Comparison of ENCODE assay signal across 14 mouse cellular contexts in genomic region chrX:56659286-56659685, GRCm38 (mm10). TPM values are rescaled to one million over a fixed set of nuclear protein-coding genes. Genes with fewer than 3 reads are reported as not detected.
DNase-seq lines count a peak whose midpoint lies in the region; ATAC-seq and TF ChIP-seq lines count a peak whose summit lies in the region.
"Had no signal": no experiment of that assay in that cellular context is flagged by ENCODE, and none has a peak within 500 bp of the region (broad histone marks: within the 10 kb centered on the region; RNA-seq: fewer than 3 reads in every experiment).

No protein-coding gene starts in this region.

- TF ChIP-seq POLR2A in heart, adult 2 months (IDR thresholded peaks at IDR 0.05; ENCODE audit: insufficient read depth, low read depth, low read length) = no peak

- no peak overlapping the region for H3K4me2 ChIP-seq in heart, embryonic 16.5 days (ENCODE audit: low read depth, low read length)
- H3K4me2 ChIP-seq in midbrain, embryonic 11.5 days = no peak overlapping the region
- H3K4me2 ChIP-seq in midbrain, postnatal 0 days (ENCODE audit: low read depth, low read length, poor library complexity, severe bottlenecking) = no peak overlapping the region
- H3K4me2 ChIP-seq: forebrain, embryonic 13.5 days; heart, embryonic 13.5 days had no signal

- no peak overlapping the region for H3K4me3 ChIP-seq in heart, embryonic 16.5 days (ENCODE audit: low read length)
- H3K4me3 ChIP-seq in heart, adult 2 months = no peak overlapping the region
- H3K4me3 ChIP-seq in midbrain, embryonic 11.5 days (ENCODE audit: low read depth, low read length) = no peak overlapping the region
- no peak overlapping the region for H3K4me3 ChIP-seq in midbrain, postnatal 0 days (ENCODE audit: low read depth, low read length)
- H3K4me3 ChIP-seq: forebrain, embryonic 13.5 days; heart, embryonic 13.5 days had no signal

- H3K79me2 ChIP-seq in heart, adult 2 months (replicated peaks; ENCODE audit: control insufficient read depth, insufficient read depth, low read length) = no peaks in the 10 kb centered on the region

- H3K9ac ChIP-seq in heart, embryonic 16.5 days (ENCODE audit: low read length) = no peak overlapping the region
- no peak overlapping the region for H3K9ac ChIP-seq in heart, adult 2 months (ENCODE audit: low read depth, low read length)
- no peak overlapping the region for H3K9ac ChIP-seq in midbrain, embryonic 11.5 days (ENCODE audit: low read length)
- no peak overlapping the region for H3K9ac ChIP-seq in midbrain, postnatal 0 days (replicated peaks; ENCODE audit: low read length, poor library complexity, severe bottlenecking)
- H3K9ac ChIP-seq: forebrain, embryonic 13.5 days; heart, embryonic 13.5 days had no signal

- DNase-seq in heart, adult 2 months = no peak
- DNase-seq in midbrain, embryonic 11.5 days (ENCODE audit: low spot score, missing footprints) = no peak
- DNase-seq in midbrain, postnatal 0 days (ENCODE audit: low spot score) = no peak
- DNase-seq in cerebellum, adult 9-10 months = peak; percentile 60
- peak; percentile 76 for DNase-seq in retina, postnatal 1 day
- no peak for DNase-seq in gastrocnemius, postnatal 4 days (ENCODE audit: low spot score in 2 of 2)
- DNase-seq: adrenal gland, postnatal 36 days; kidney, postnatal 25 days; lung, adult 18-20 months; right cerebral cortex, postnatal 25 days had no signal

- intact Hi-C loops in heart, adult 2 months (cut with DNase I) = no loop called here

- ATAC-seq in heart, embryonic 16.5 days (replicated peaks; ENCODE audit: extremely low read depth, insufficient read depth, low FRiP score) = 0 out of 2 replicates have a peak, but pooled peaks have one; percentile 10
- 0 out of 2 replicates have a peak, but pooled peaks have one; percentile 52 for ATAC-seq in midbrain, embryonic 11.5 days (ENCODE audit: low FRiP score)
- ATAC-seq in midbrain, postnatal 0 days (ENCODE audit: low FRiP score) = no peak
- ATAC-seq: forebrain, embryonic 13.5 days; intestine, postnatal 0 days had no signal

- no peaks in the 10 kb centered on the region for H3K36me3 ChIP-seq in heart, embryonic 16.5 days (ENCODE audit: control insufficient read depth, insufficient read depth)
- H3K36me3 ChIP-seq in heart, adult 2 months (ENCODE audit: control insufficient read depth, insufficient read depth, low read length) = no peaks in the 10 kb centered on the region
- H3K36me3 ChIP-seq in midbrain, embryonic 11.5 days (ENCODE audit: control insufficient read depth, insufficient read depth, low read length) = no peaks in the 10 kb centered on the region
- no peaks in the 10 kb centered on the region for H3K36me3 ChIP-seq in midbrain, postnatal 0 days (ENCODE audit: insufficient read depth, low read length)
- H3K36me3 ChIP-seq: heart, embryonic 13.5 days had no signal

- 66% methylated on average over 2 of the region's 2 CpGs for WGBS in heart, embryonic 16.5 days
- WGBS in heart, adult 2 months = 53% methylated on average over 2 of the region's 2 CpGs
- WGBS in midbrain, embryonic 11.5 days = 23% methylated on average over 2 of the region's 2 CpGs
- WGBS in midbrain, postnatal 0 days = 35% methylated on average over 2 of the region's 2 CpGs

- no peaks in the 10 kb centered on the region for H3K27me3 ChIP-seq in heart, embryonic 16.5 days (ENCODE audit: control insufficient read depth, insufficient read depth, low read length)
- no peaks in the 10 kb centered on the region for H3K27me3 ChIP-seq in heart, adult 2 months (ENCODE audit: control insufficient read depth, insufficient read depth, low read length)
- H3K27me3 ChIP-seq in midbrain, embryonic 11.5 days (ENCODE audit: control insufficient read depth, insufficient read depth, low read length) = no peaks in the 10 kb centered on the region
- H3K27me3 ChIP-seq in midbrain, postnatal 0 days (ENCODE audit: insufficient read depth, low read length) = no peaks in the 10 kb centered on the region
- H3K27me3 ChIP-seq: forebrain, embryonic 13.5 days; heart, embryonic 13.5 days had no signal

- TF ChIP-seq CTCF in heart, adult 2 months (IDR thresholded peaks at IDR 0.05) = no peak
- no peak for TF ChIP-seq CTCF in midbrain, postnatal 0 days (IDR thresholded peaks at IDR 0.05)

- TF ChIP-seq EP300 in heart, adult 2 months (IDR thresholded peaks at IDR 0.05; ENCODE audit: insufficient read depth, low read depth, low read length) = no peak

- H3K4me1 ChIP-seq in heart, embryonic 16.5 days (ENCODE audit: control insufficient read depth, insufficient read depth, low read length) = 0 out of 2 replicates have a peak, but pooled peaks cover 3% of the 10 kb centered on the region
- H3K4me1 ChIP-seq in heart, adult 2 months (ENCODE audit: control insufficient read depth, insufficient read depth, low read length) = no peaks in the 10 kb centered on the region
- peaks cover 12% of the 10 kb centered on the region for H3K4me1 ChIP-seq in midbrain, embryonic 11.5 days (ENCODE audit: control insufficient read depth, insufficient read depth, low read length)
- no peaks in the 10 kb centered on the region for H3K4me1 ChIP-seq in midbrain, postnatal 0 days (ENCODE audit: insufficient read depth, low read length)

- H3K27ac ChIP-seq in heart, embryonic 16.5 days (ENCODE audit: low read length) = no peak overlapping the region
- no peak overlapping the region for H3K27ac ChIP-seq in heart, adult 2 months
- no peak overlapping the region for H3K27ac ChIP-seq in midbrain, embryonic 11.5 days (ENCODE audit: low read depth, low read length)
- H3K27ac ChIP-seq in midbrain, postnatal 0 days (ENCODE audit: low read depth, low read length) = no peak overlapping the region
- H3K27ac ChIP-seq: forebrain, embryonic 13.5 days; heart, embryonic 13.5 days had no signal

- no peaks in the 10 kb centered on the region for H3K9me3 ChIP-seq in heart, embryonic 16.5 days (replicated peaks; ENCODE audit: control insufficient read depth, low read length)
- H3K9me3 ChIP-seq in midbrain, embryonic 11.5 days (ENCODE audit: control insufficient read depth, low read length) = no peaks in the 10 kb centered on the region
- H3K9me3 ChIP-seq in midbrain, postnatal 0 days (ENCODE audit: low read length) = no peaks in the 10 kb centered on the region
- H3K9me3 ChIP-seq: forebrain, embryonic 13.5 days; heart, embryonic 13.5 days had no signal

RNA-seq across cellular contexts. Expression of gene Slc9a6, which starts 49.7 kb away (rescaled TPM):
- polyA plus RNA-seq in heart, embryonic 16.5 days (2015; fragmentation: Nextera tagmentation; extraction: Ambion mirVana) = 7.1 and 7.3 TPM in 2 replicates
- total RNA-seq in heart, adult 2 months (2021) = 10 to 100 TPM; 22.2 to 22.4 TPM
- polyA plus RNA-seq in heart, adult 2 months (2012; rRNA removed) = 12.6 and 15.8 TPM in 2 replicates
- 15.6 and 17.2 TPM in 2 replicates for polyA plus RNA-seq in midbrain, embryonic 11.5 days (2014; fragmentation: Nextera tagmentation; extraction: Ambion mirVana)
- 111 and 138 TPM in 2 replicates for total RNA-seq in midbrain, postnatal 0 days (2014; rRNA removed)
- polyA plus RNA-seq in midbrain, postnatal 0 days (2015; fragmentation: Nextera tagmentation; extraction: Ambion mirVana) = 67.7 and 70.1 TPM in 2 replicates
- total RNA-seq in gastrocnemius, postnatal 4 days (2021) = 10 to 100 TPM; 17.5 to 18.8 TPM

Comparison
In these comparisons a context has a peak if more than half of its experiments do, and no peak if none do; other contexts are left out.
1. DNase-seq: peak in cerebellum, adult 9-10 months (single experiment) and retina, postnatal 1 day (single experiment); none in heart, adult 2 months (0 of 2), midbrain, embryonic 11.5 days (single experiment), midbrain, postnatal 0 days (single experiment) and gastrocnemius, postnatal 4 days (0 of 2).